Mouse (Mus musculus) megakaryocyte, embryonic 14.5 days (primary cell): ENCODE measurements around the gene Opn3. TPM values are rescaled to one million over a fixed set of nuclear protein-coding genes. Genes with fewer than 3 reads are reported as not detected.
A peak's percentile ranks its signal among the peaks of the same experiment; 100 is the strongest.

Experiments
- H3K27me3 ChIP-seq: replicated peaks from 2 replicates; pipeline ENCODE3; 2012; ENCODE audit warnings: inconsistent platforms
- H3K36me3 ChIP-seq: replicated peaks from 2 replicates; pipeline ENCODE3; 2012; ENCODE audit warnings: low read length, inconsistent platforms, mixed read lengths
- H3K4me1 ChIP-seq: 2 replicates; pipeline ENCODE4 v1.6.1; 2012; ENCODE audit warnings: inconsistent platforms
- H3K4me3 ChIP-seq: replicated peaks from 2 replicates; pipeline ENCODE3; 2012; ENCODE audit warnings: moderate library complexity, mild to moderate bottlenecking, inconsistent platforms
- H3K9me3 ChIP-seq: 2 replicates; pipeline ENCODE4 v1.6.1; 2012; ENCODE audit warnings: inconsistent platforms
- FLI1 ChIP-seq: IDR thresholded peaks from 2 replicates; pipeline ENCODE4 v1.6.1; 2012; ENCODE audit warnings: low read length, inconsistent platforms, mixed read lengths
- GATA1 ChIP-seq: IDR thresholded peaks from 3 replicates; pipeline ENCODE4 v1.6.1; 2012; ENCODE audit warnings: mixed read lengths, low read length, inconsistent platforms, borderline replicate concordance
- polyA plus RNA-seq: library from polyadenylated mRNA; stranded (reverse); fragments of >175 nt; gene quantifications from 2 replicates; pipeline ENCODE4 v1.2.3, GENCODE M21; 2012; ENCODE audit warnings: low replicate concordance; ENCODE audit not compliant: insufficient read depth

Opn3 gene
- polyA plus RNA-seq, 1 experiment: 1.0 TPM

DNA sequence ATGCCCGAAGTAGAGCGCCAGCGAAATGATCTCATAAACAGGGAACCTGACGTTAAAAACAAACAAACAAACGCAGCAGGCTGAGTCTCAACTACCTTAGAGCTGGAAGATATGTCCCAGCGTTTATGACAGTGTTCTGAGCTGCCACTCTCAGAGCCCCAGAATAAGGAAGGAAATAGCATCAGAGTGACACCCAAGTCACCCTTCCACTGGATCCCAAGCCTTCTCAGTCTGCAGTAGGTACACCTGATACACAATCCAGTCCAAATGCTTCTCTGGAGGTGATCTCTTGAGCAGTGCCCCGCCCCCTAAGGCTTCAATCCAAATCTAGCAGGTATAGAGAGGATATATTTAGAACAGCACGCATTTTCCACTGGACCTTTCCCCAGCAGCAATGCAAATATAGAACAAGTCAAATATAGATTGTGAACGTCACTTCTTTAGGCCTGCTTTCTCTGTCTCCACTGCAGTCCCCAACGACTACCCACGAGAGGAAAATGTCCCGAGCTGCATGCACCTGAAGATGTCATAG lies 919 bp upstream of the Opn3 start:
- Histone ChIP-seq H3K27me3 (peaks cover 1% of the 10 kb centered on the region), H3K36me3 (peaks cover 1% of the 10 kb centered on the region), H3K9me3 (no peaks in the 10 kb centered on the region), H3K4me3 (peak overlapping the region; percentile 99), H3K4me1 (peaks cover 39% of the 10 kb centered on the region)
- TF ChIP-seq GATA1 (no peak), FLI1 (no peak)

DNA sequence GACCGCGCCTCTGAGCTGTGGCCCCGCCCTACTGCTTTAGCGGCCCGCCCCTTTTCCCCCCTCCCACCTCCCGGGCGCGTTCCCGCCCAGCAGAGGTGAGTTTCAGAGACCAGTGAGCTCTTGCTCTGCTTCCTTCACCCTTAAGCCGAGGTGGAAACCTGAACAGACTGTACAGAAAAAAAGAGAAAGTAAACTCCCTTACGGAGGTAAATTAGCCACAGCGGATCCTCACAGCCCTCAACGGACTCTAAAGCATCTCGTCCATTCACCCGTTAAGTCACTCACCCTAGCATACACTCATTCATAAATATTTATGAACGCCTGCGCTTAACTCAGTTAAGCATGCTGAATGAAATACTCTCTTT lies 403 bp upstream of the Opn3 start:
- Histone ChIP-seq H3K4me3 (peak overlapping the region; percentile 99), H3K9me3 (no peaks in the 10 kb centered on the region), H3K4me1 (peaks cover 39% of the 10 kb centered on the region), H3K36me3 (peaks cover 6% of the 10 kb centered on the region), H3K27me3 (peaks cover 1% of the 10 kb centered on the region)
- TF ChIP-seq FLI1 (no peak), GATA1 (no peak)

DNA sequence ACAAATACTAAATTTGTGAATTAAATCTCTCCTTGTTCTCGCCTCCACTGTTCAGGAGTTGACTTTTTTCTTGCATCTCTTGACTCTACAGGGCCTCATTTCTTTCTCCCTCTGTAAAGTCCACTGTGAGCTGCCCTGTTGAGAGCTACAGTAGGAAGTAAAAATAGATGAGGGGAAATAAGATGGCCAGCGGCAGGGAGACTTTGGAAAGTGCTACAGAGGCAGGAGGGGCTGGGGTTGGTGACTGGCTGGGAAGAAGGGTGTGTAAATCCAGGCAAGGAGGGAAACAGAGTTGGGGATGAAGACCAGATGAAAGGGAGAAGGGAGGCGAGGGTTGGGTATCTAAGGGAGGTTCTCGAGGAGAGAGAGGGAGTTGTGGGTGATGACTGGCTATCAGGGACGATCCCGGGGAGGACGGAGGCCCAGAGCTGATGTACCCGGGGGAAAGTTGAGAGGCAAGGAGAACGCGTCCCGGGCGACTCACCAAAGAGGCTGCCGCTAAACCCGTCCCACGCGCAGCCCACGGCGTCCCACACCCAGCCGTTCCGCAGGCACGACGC lies 810 bp downstream of the Opn3 start:
- H3K4me3 ChIP-seq: peak overlapping the region; percentile 99
- no peaks in the 10 kb centered on the region for H3K9me3 ChIP-seq
- H3K27me3 ChIP-seq: no peaks in the 10 kb centered on the region
- H3K36me3 ChIP-seq: peaks cover 18% of the 10 kb centered on the region
- peaks cover 39% of the 10 kb centered on the region for H3K4me1 ChIP-seq
- no peak for TF ChIP-seq GATA1
- TF ChIP-seq FLI1: no peak

DNA sequence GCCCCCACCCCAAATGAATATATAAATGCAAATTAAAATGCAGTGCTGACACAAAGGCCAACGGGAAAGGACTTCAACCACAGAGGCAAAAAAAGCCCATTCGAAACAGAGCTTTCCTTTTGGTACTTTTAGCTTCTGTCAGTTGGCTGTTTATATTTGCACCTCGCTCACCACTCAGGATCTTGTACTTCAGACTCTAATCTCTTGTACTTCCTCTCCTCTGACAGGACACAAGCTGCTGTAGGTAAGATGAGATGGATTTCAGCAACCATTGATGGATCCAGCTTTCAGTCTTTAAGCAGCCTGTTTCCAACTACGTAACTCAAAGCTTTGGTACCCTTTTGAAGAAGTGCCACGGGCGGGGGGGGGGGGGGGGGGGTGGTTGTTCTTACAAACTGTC lies 11.6 kb downstream of the Opn3 start:
- no peaks in the 10 kb centered on the region for H3K27me3 ChIP-seq
- H3K4me3 ChIP-seq: no peak overlapping the region
- peaks cover 11% of the 10 kb centered on the region for H3K36me3 ChIP-seq
- no peaks in the 10 kb centered on the region for H3K9me3 ChIP-seq
- no peak for TF ChIP-seq GATA1
- TF ChIP-seq FLI1: no peak
- H3K4me1 ChIP-seq: peaks cover 3% of the 10 kb centered on the region

DNA sequence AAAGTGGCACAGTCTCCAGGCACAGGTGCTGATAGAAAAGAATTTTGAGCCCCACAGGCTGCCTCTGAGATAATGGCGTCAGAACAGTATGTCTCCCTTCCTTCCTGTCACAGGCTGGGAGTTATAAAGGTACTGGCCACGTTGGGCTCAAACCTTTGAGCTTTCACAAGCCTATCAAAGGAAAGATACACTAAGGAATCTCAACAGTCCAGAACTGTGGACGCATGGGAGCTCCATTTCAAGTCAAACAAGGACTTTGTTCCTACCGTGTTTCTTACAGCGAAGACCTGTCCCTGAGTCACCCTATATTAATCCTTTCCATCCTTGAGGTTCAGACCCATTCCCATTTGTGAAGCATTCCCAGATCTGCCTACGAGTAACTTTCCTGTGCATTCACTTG lies 15.1 kb downstream of the Opn3 start:
- Histone ChIP-seq H3K4me3 (no peak overlapping the region), H3K36me3 (peaks cover 5% of the 10 kb centered on the region), H3K4me1 (peaks cover 12% of the 10 kb centered on the region), H3K27me3 (no peaks in the 10 kb centered on the region), H3K9me3 (no peaks in the 10 kb centered on the region)
- TF ChIP-seq GATA1 (no peak), FLI1 (no peak)

DNA sequence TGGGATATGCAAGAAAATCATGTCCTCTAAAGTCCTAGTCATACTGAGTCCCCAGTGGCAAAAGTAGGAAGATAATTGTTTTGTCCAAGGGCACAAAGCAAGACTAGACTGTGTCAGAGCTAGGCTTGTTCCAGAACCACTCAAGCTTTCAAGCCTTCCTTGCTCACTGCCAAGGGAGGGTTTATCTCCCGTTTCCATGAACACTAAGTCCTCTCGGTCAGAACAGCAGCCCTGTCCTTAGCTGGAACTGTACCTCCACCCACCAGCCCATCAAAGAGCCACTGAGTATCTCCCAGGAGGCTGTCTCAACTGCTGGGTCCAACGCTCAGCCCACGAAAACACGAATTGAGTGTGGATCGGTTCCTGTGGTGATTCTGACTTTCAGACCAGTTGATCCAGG lies 17.5 kb downstream of the Opn3 start:
- TF ChIP-seq GATA1 (no peak), FLI1 (no peak)
- no peaks in the 10 kb centered on the region for H3K27me3 ChIP-seq

DNA sequence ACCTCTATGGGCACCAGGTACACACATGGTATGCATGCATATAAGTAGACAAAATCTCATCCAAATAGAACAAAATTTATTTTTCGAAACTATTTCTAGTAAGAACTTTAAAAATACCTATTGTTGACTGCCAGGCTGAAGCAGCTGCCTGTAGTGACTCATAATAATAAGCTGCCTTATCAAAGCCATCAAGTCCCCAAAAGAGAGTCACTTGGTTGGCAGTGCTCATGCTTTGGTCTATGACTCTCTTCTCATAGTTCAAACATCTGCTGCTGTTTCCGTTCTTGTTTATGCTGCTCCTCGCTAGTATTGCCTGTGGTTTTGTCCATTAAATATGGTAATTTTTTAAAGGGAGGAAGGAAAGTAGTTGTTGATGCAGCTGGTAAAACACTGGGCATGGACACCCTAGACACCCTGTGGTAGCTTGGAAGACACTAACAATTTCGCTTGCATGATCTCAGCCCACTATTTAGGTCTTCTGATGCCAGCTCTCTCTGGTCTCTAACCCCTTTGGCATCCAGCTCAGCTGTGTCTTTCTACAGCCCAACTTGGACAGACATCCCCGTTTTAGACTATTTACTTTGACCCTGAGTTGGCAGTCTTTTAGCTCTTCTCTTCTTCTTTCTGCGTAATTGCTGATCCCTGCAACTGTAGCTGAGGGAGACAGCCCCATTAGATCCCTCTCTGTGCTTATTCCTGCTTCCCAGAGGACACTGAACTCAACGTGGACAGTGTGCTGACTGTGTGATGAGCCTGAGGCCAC lies 18.8 kb downstream of the Opn3 start:
- TF ChIP-seq GATA1: no peak
- no peak for TF ChIP-seq FLI1
- no peaks in the 10 kb centered on the region for H3K27me3 ChIP-seq
- H3K4me3 ChIP-seq: no peak overlapping the region
- no peaks in the 10 kb centered on the region for H3K36me3 ChIP-seq
- peaks cover 15% of the 10 kb centered on the region for H3K4me1 ChIP-seq
- H3K9me3 ChIP-seq: no peaks in the 10 kb centered on the region

More for the DNA sequence above, 17.5 kb downstream of the Opn3 start:
- Histone ChIP-seq H3K4me3 (no peak overlapping the region), H3K36me3 (no peaks in the 10 kb centered on the region), H3K9me3 (no peaks in the 10 kb centered on the region), H3K4me1 (peaks cover 15% of the 10 kb centered on the region)

DNA sequence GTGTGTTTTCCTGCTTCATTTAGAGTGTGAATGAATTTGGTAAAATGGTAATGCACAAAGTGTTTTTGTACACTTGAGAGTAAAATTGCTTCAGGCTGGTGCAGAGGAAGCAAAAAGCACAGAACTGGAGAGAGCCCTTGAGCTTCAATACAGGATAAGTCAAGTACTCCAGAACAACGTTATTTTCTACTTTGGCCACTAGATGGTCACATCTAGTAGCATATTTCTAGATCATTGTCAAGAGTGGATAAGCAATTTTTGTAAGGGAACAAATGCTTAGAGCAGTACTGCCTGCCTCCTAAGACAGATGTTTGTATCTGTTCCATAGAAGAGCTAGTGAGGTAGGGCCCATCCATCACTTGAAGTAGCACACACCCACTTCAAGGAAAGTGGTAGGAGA lies 20.9 kb downstream of the Opn3 start:
- Histone ChIP-seq H3K9me3 (no peaks in the 10 kb centered on the region), H3K27me3 (no peaks in the 10 kb centered on the region), H3K4me1 (peaks cover 15% of the 10 kb centered on the region), H3K36me3 (no peaks in the 10 kb centered on the region), H3K4me3 (no peak overlapping the region)
- TF ChIP-seq GATA1 (no peak), FLI1 (no peak)

DNA sequence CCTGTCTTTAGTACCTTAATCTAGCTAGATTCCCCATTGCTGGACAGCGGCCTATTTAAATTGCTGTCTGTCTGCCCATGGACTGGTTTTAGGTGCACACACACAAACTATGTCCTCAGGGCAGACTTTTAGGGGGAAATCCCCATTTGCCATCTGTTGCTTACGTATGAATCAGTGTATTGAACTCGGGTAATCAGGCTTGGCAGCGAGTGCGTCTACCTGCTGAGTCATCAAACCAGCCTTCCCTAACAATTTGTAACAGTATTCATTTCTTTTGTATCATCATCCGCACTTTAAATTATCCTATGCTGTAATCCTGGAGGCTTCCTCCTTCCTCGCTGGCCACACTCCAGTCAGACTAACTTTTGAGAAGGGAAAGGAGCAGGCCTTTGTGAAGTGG lies 22.5 kb downstream of the Opn3 start:
- TF ChIP-seq FLI1: no peak
- TF ChIP-seq GATA1: no peak
- peaks cover 5% of the 10 kb centered on the region for H3K4me1 ChIP-seq
- H3K4me3 ChIP-seq: no peak overlapping the region
- H3K36me3 ChIP-seq: no peaks in the 10 kb centered on the region
- H3K9me3 ChIP-seq: no peaks in the 10 kb centered on the region
- H3K27me3 ChIP-seq: no peaks in the 10 kb centered on the region

DNA sequence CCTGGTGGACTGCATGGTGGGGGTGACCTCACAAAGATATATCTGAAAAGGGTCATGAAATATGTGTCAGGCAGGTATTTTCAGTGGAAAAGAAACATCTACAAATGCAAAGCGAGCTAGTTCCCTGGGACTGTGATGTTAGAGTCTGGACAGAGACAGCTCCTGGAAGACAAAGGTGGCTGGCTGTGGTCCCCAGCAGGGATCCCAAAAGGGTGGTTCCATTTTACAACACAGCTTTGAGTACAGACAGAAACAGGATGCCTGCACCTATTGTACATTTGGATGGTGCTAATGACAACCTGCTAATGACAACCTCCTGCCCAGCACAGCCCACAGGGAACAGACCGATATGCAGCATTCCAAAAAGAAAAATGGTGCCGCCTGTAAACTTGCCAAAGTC lies 23.1 kb downstream of the Opn3 start:
- Histone ChIP-seq H3K4me3 (no peak overlapping the region), H3K4me1 (peaks cover 3% of the 10 kb centered on the region; the same call in 1 of the 2 replicates), H3K27me3 (no peaks in the 10 kb centered on the region), H3K9me3 (no peaks in the 10 kb centered on the region), H3K36me3 (no peaks in the 10 kb centered on the region)
- TF ChIP-seq GATA1: no peak
